Mouse (Mus musculus) telencephalon, adult 2 months (tissue): ENCODE results near the gene Padi1.

Experiments used
- DNase-seq: peaks from one replicate; pipeline ENCODE4 v3.0.0-alpha.2; 2011; ENCODE audit warnings: low read depth, low spot score

Gene Padi1

DNA sequence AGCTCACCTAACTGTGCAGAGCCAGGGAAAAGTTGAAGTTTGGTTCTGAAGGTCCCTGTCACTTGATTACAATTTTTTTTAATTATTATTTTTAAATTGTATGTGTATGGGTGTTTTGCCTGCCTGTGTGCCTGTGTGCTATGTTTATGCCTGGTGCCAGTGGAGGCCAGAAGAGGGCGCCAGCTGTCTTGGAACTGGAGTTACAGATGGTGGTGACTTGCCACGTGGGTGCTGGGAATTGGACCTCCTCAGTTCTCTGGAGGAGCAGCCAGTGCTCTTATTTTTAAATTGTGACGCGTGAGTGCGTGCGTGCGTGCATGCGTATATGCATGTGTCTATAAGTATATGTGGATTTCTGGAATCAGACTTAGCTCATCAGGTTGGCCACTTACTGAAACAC lies 28.2 kb downstream of the Padi1 start:
- no peak for DNase-seq

- no peak for DNase-seq
Measured at GRCm38 (mm10) chr4:140815996-140816917, 29.3 kb downstream of the Padi1 start.

DNA sequence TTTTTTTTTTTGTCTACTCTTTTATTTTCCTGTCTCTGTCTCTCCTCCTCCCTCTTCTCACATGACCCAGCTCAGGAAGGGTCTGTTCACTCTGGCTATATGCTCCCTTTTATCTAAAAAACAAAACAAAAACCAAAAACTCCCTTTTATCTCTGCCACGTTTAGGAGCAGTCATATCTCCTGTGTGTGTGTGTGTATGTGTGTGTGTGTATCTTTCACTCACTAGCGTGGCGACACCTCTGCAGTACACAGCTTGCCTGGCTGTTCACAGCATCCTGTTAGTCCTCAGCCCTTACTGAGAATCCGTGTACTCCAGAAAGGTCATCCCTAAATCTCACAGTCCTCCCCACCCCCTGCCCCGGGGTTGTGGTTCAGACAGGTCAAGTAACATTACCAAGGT lies 30.1 kb downstream of the Padi1 start:
- no peak for DNase-seq

DNA sequence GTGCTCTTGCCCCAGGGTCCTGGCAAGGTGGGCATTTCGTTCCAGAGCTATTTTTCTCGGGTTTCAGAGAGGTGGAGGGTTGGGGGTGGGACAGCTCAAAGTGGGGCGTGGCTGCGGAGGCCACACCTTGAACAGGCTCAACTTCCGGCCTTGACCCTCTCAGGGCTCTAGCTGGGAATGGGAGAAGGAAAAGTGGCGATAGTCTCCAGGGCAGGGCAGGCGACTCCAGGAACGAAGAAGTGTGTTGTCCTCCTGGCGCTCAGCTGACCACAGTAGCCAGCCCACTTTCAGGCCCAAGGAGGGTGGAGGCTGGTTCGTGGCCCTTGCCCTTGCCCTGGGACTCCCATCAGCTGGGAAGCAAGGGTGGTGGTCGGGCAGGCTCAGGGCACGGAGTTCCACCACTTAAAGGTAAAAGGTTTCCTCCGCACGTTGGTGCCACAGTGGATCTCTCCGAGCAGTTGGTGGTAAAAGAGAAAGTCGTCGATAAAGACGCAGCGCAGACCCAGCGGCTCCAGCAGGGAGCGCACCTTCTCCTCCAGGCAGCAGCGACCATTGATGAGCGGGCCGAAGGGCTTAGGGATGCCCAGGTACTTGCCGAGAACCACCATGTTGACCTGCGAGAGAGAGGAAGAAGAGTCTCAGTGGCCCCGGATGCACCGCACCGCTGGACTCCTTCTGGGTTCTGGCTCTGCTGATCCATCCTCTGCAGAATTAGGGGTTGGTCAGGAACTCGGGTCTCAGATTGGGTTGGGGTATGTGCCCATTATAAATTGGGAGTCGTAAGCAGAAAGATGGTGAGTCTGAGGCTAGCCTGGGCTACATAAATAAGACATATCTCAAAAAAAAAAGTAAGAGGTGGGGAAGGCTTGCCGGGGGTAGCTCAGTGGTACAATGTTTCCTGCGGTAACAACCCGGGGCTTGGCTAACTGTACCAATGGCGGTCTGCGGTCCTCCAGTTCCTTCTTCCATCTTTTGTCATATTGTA lies 31.0 kb downstream of the Padi1 start:
- no peak for DNase-seq

GRCm38 (mm10) chr4:140813358-140814185 lies 32.0 kb downstream of the Padi1 start:
- no peak for DNase-seq

- no peak for DNase-seq
Measured at GRCm38 (mm10) chr4:140812609-140813008, 33.0 kb downstream of the Padi1 start.

GRCm38 (mm10) chr4:140812191-140812590 lies 33.4 kb downstream of the Padi1 start:
- no peak for DNase-seq

- DNase-seq = no peak
Measured at GRCm38 (mm10) chr4:140810458-140811260, 34.9 kb downstream of the Padi1 start, which contains the start of gene Padi3. Padi3 (minus strand) TSS chr4:140810648.

DNA sequence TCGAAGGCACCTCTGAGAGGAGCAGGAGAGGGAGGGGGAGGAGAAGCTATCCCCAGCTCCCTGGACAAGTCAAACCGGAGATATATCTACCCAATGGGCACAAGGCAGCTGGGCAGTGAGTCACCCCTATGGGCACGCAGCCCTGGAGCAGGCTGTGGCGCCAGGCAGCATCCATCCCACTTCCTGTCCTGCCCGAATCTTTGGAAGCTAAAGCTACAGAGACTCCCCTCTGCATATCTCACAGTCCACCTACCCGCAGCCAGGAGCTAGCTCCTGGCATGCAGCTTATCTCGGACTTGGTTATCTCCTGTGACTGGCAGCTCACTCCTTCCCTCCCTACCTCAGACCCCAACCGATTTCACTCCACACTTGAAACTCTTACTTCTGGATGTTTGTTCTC lies 36.5 kb downstream of the Padi1 start:
- no peak for DNase-seq

DNA sequence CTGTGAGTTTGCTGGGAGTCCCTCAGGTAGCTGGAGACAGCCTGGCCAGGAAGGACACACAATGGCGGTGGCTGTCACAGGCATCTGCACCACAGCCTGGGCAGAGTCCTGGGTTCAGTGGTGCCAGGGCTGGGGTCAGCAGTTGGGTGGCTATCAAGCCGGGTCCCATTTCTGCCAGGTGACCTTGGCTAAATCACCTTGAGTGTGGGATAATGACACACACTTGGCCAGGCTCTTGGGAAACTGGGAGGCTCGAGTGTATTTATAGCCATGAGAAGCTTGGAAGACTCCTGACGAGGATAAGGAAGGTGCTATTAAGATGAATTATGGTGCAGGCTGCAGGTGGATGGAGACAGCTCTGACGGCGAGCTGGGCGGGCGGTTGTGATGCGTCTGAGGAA lies 41.0 kb downstream of the Padi1 start:
- DNase-seq = peak; percentile 8

- DNase-seq = no peak
Measured at GRCm38 (mm10) chr4:140801364-140801763, 44.2 kb downstream of the Padi1 start.

DNA sequence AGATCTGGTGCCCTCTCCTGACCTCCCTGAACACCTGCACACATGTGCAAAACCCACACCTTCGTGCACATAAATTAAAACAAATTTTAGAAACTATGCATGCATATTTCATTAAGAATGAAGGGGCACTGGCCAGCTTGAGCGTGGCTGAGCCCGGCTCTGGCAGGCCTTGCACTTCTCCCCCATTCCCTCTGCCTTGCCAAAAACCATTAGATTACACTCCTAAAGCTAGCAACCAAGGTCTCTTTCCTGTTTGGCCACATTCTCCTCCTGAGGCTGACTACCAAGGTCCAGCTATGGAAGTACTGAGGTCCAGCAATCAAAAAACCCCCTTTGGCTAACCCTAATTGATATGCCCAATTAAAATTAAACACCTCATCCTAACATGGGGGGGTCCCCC lies 48.8 kb downstream of the Padi1 start:
- DNase-seq = no peak

GRCm38 (mm10) chr4:140794678-140795077 lies 50.9 kb downstream of the Padi1 start:
- no peak for DNase-seq

- no peak for DNase-seq
Measured at GRCm38 (mm10) chr4:140793795-140794194, 51.8 kb downstream of the Padi1 start.

GRCm38 (mm10) chr4:140792584-140792983 lies 53.0 kb downstream of the Padi1 start:
- DNase-seq = no peak

DNA sequence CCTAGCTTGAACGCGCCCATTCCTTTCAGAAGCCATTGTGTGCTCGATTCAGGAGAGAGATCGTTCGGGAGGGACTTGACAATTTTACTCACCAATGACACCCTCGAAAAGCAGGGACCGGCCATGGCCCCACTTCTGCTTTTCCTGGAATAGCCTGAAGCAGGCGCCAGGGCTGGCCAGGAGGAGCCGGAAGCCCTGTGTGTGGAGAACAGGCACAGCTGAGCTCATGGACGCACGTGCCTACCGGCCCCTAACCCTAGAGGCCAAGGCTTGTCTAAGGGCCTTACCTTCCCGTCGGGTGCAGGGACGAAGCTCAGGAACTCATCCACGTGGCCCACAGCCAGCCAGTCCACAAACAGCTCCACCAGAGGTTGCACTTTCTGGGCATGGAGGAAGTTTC lies 54.5 kb downstream of the Padi1 start:
- DNase-seq = no peak

- DNase-seq = no peak
Measured at GRCm38 (mm10) chr4:140789983-140790382, 55.6 kb downstream of the Padi1 start.

- no peak for DNase-seq
Measured at GRCm38 (mm10) chr4:140788983-140789382, 56.6 kb downstream of the Padi1 start.

GRCm38 (mm10) chr4:140788264-140788663 lies 57.3 kb downstream of the Padi1 start:
- no peak for DNase-seq

DNA sequence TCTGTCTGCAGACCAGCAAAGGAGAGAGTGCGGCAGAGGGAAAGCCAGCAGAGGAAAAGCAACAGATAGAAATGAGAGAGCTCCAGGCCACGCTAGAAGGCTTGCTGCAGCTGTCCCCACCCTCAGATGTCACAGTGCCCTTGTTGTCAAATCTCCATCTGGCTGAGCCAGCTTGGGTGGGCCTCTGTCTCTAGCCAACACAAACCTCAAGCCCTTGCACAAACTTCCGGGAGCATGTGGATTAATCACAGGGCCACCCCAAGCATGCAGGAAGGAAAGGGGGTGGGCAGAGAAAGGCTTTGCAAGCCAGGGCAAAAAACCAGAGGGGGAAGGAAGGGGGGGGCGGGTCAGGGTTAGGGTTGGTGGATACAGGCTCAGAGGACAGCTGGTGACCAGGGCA lies 58.2 kb downstream of the Padi1 start:
- no peak for DNase-seq

- no peak for DNase-seq
Measured at GRCm38 (mm10) chr4:140785217-140785616, 60.4 kb downstream of the Padi1 start.
